Mouse (Mus musculus): ENCODE data around the gene Strbp. TPM values are rescaled to one million over a fixed set of nuclear protein-coding genes. Genes with fewer than 3 reads are reported as not detected.

Strbp gene
- total RNA-seq, 1 experiment, result 37.3 TPM

GRCm38 (mm10) chr2:37689064-37689615 lies 14.5 kb downstream of the Strbp start:
- Histone ChIP-seq H3K4me1 (ENCODE audit: control insufficient read depth in 2 of 2, insufficient read depth in 2 of 2, low read length in 2 of 2, poor library complexity in 1 of 2) (no peaks in the 10 kb centered on the region; a peak in 2 of 4 replicates), H3K36me3 (ENCODE audit: control insufficient read depth, insufficient read depth, low read length, poor library complexity, severe bottlenecking) (no peaks in the 10 kb centered on the region), H3K9me3 (ENCODE audit: control insufficient read depth, insufficient read depth, low read depth, low read length) (no peaks in the 10 kb centered on the region), H3K27ac (ENCODE audit: insufficient read depth, low read depth, low read length, poor library complexity, severe bottlenecking) (no peak overlapping the region), H3K9ac (ENCODE audit: insufficient read depth, low read depth, low read length, poor library complexity, severe bottlenecking) (no peak overlapping the region), H3K4me3 (ENCODE audit: insufficient read depth in 1 of 2, low read depth in 1 of 2, low read length in 2 of 2, poor library complexity in 1 of 2, severe bottlenecking in 1 of 2) (no peak overlapping the region)
- in situ Hi-C loops (cut with MboI; ENCODE audit: low sequenced_read_pairs in 2 of 2, unreplicated experiment in 2 of 2), result no loop called here
- no peak for TF ChIP-seq ZNF384 (IDR thresholded peaks at IDR 0.05; ENCODE audit: low read depth, low read length)
- no peak for TF ChIP-seq ZC3H11A (IDR thresholded peaks at IDR 0.05; ENCODE audit: borderline replicate concordance, low read depth, low read length)
- no peak for TF ChIP-seq HCFC1 (IDR thresholded peaks at IDR 0.05; ENCODE audit: borderline replicate concordance, insufficient read depth, low read length)
- DNase-seq (ENCODE audit: low read depth, low spot score), result no peak

- H3K9me3 ChIP-seq (ENCODE audit: control insufficient read depth, insufficient read depth, low read depth, low read length), result no peaks in the 10 kb centered on the region
- TF ChIP-seq ZC3H11A (IDR thresholded peaks at IDR 0.05; ENCODE audit: borderline replicate concordance, low read depth, low read length), result no peak
- no peak for TF ChIP-seq ZNF384 (IDR thresholded peaks at IDR 0.05; ENCODE audit: low read depth, low read length)
- no peak for TF ChIP-seq MAFK (IDR thresholded peaks at IDR 0.05; ENCODE audit: insufficient read depth, low read depth, low read length)
- no peak for TF ChIP-seq HCFC1 (IDR thresholded peaks at IDR 0.05; ENCODE audit: borderline replicate concordance, insufficient read depth, low read length)
- TF ChIP-seq CHD2 (IDR thresholded peaks at IDR 0.05; ENCODE audit: low read depth, low read length), result no peak
- H3K36me3 ChIP-seq (ENCODE audit: control insufficient read depth, insufficient read depth, low read length, poor library complexity, severe bottlenecking), result no peaks in the 10 kb centered on the region
- no peak overlapping the region for H3K9ac ChIP-seq (ENCODE audit: insufficient read depth, low read depth, low read length, poor library complexity, severe bottlenecking)
- in situ Hi-C loops (cut with MboI; ENCODE audit: low sequenced_read_pairs in 2 of 2, unreplicated experiment in 2 of 2), result no loop called here
- no peak overlapping the region for H3K4me3 ChIP-seq (ENCODE audit: insufficient read depth in 1 of 2, low read depth in 1 of 2, low read length in 2 of 2, poor library complexity in 1 of 2, severe bottlenecking in 1 of 2)
- DNase-seq (ENCODE audit: low read depth, low spot score), result no peak
- H3K27ac ChIP-seq (ENCODE audit: insufficient read depth, low read depth, low read length, poor library complexity, severe bottlenecking), result no peak overlapping the region
- H3K4me1 ChIP-seq (ENCODE audit: control insufficient read depth in 2 of 2, insufficient read depth in 2 of 2, low read length in 2 of 2, poor library complexity in 1 of 2), result no peaks in the 10 kb centered on the region; a peak in 2 of 4 replicates
Measured at GRCm38 (mm10) chr2:37687031-37687430, 16.6 kb downstream of the Strbp start.

DNA sequence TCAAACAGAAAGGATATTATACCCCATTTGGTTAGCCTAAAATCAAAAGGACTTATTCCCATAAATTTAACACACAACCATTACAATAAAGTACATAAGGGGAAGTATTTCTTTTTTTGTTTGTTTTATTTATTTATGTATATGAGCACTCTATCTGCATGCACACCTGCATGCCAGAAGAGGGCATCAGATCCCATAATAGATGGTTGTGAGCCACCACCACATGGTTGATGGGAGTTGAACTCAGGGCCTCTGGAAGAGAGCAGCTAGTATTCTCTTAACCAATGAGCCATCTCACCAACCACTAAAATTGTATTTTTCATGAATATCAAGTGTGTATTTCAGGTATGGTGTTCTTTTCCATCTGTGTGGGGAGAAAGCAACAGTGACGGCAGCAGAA lies 18.8 kb downstream of the Strbp start:
- in situ Hi-C loops (cut with MboI; ENCODE audit: low sequenced_read_pairs in 2 of 2, unreplicated experiment in 2 of 2), result no loop called here
- no peak for TF ChIP-seq ZNF384 (IDR thresholded peaks at IDR 0.05; ENCODE audit: low read depth, low read length)
- TF ChIP-seq MAFK (IDR thresholded peaks at IDR 0.05; ENCODE audit: insufficient read depth, low read depth, low read length), result no peak
- no peak for TF ChIP-seq CHD2 (IDR thresholded peaks at IDR 0.05; ENCODE audit: low read depth, low read length)
- TF ChIP-seq ZC3H11A (IDR thresholded peaks at IDR 0.05; ENCODE audit: borderline replicate concordance, low read depth, low read length), result no peak
- TF ChIP-seq HCFC1 (IDR thresholded peaks at IDR 0.05; ENCODE audit: borderline replicate concordance, insufficient read depth, low read length), result no peak
- H3K4me1 ChIP-seq (ENCODE audit: control insufficient read depth in 2 of 2, insufficient read depth in 2 of 2, low read length in 2 of 2, poor library complexity in 1 of 2), result no peaks in the 10 kb centered on the region; a peak in 2 of 4 replicates
- no peak for DNase-seq (ENCODE audit: low read depth, low spot score)
- no peaks in the 10 kb centered on the region for H3K36me3 ChIP-seq (ENCODE audit: control insufficient read depth, insufficient read depth, low read length, poor library complexity, severe bottlenecking)
- H3K9me3 ChIP-seq (ENCODE audit: control insufficient read depth, insufficient read depth, low read depth, low read length), result no peaks in the 10 kb centered on the region
- H3K4me3 ChIP-seq (ENCODE audit: insufficient read depth in 1 of 2, low read depth in 1 of 2, low read length in 2 of 2, poor library complexity in 1 of 2, severe bottlenecking in 1 of 2), result no peak overlapping the region
- H3K27ac ChIP-seq (ENCODE audit: insufficient read depth, low read depth, low read length, poor library complexity, severe bottlenecking), result no peak overlapping the region
- no peak overlapping the region for H3K9ac ChIP-seq (ENCODE audit: insufficient read depth, low read depth, low read length, poor library complexity, severe bottlenecking)

GRCm38 (mm10) chr2:37682197-37682811 lies 21.4 kb downstream of the Strbp start:
- DNase-seq (ENCODE audit: low read depth, low spot score), result no peak
- Histone ChIP-seq H3K4me3 (ENCODE audit: insufficient read depth in 1 of 2, low read depth in 1 of 2, low read length in 2 of 2, poor library complexity in 1 of 2, severe bottlenecking in 1 of 2) (no peak overlapping the region), H3K36me3 (ENCODE audit: control insufficient read depth, insufficient read depth, low read length, poor library complexity, severe bottlenecking) (no peaks in the 10 kb centered on the region), H3K27ac (ENCODE audit: insufficient read depth, low read depth, low read length, poor library complexity, severe bottlenecking) (no peak overlapping the region), H3K4me1 (ENCODE audit: control insufficient read depth in 2 of 2, insufficient read depth in 2 of 2, low read length in 2 of 2, poor library complexity in 1 of 2) (no peaks in the 10 kb centered on the region; a peak in 1 of 4 replicates), H3K9me3 (ENCODE audit: control insufficient read depth, insufficient read depth, low read depth, low read length) (no peaks in the 10 kb centered on the region), H3K9ac (ENCODE audit: insufficient read depth, low read depth, low read length, poor library complexity, severe bottlenecking) (no peak overlapping the region)
- TF ChIP-seq HCFC1 (IDR thresholded peaks at IDR 0.05; ENCODE audit: borderline replicate concordance, insufficient read depth, low read length) (no peak), MAFK (IDR thresholded peaks at IDR 0.05; ENCODE audit: insufficient read depth, low read depth, low read length) (no peak), CHD2 (IDR thresholded peaks at IDR 0.05; ENCODE audit: low read depth, low read length) (no peak), ZC3H11A (IDR thresholded peaks at IDR 0.05; ENCODE audit: borderline replicate concordance, low read depth, low read length) (no peak), ZNF384 (IDR thresholded peaks at IDR 0.05; ENCODE audit: low read depth, low read length) (no peak)
- in situ Hi-C loops (cut with MboI; ENCODE audit: low sequenced_read_pairs in 2 of 2, unreplicated experiment in 2 of 2), result no loop called here

Data from ES-E14 (cell line).